Mouse (Mus musculus) erythroblast, embryonic 14.5 days (primary cell): ENCODE results near the gene Steap3.

Experiments
- GATA1 ChIP-seq: IDR thresholded peaks from 2 replicates; pipeline ENCODE4 v1.6.1; 2012; ENCODE audit warnings: low read length, inconsistent platforms, mixed read lengths
- TAL1 ChIP-seq: IDR thresholded peaks from 3 replicates; pipeline ENCODE4 v1.6.1; 2012; ENCODE audit warnings: low read length, inconsistent platforms, mixed read lengths

- 0 out of 2 replicates have a peak, but pooled peaks have one; percentile 7 for TF ChIP-seq GATA1
- 0 out of 3 replicates have a peak, but pooled peaks have one; percentile 10 for TF ChIP-seq TAL1
These were observed 4.9 kb downstream of the Steap3 start for GRCm38 (mm10) chr1:120267631-120268030.
